Mouse (Mus musculus): ENCODE measurements around the gene Terf2. TPM values are rescaled to one million over a fixed set of nuclear protein-coding genes. Genes with fewer than 3 reads are reported as not detected.

The Terf2 gene
- polyA plus RNA-seq, 1 experiment from 2014 or later = 28.3 TPM

DNA sequence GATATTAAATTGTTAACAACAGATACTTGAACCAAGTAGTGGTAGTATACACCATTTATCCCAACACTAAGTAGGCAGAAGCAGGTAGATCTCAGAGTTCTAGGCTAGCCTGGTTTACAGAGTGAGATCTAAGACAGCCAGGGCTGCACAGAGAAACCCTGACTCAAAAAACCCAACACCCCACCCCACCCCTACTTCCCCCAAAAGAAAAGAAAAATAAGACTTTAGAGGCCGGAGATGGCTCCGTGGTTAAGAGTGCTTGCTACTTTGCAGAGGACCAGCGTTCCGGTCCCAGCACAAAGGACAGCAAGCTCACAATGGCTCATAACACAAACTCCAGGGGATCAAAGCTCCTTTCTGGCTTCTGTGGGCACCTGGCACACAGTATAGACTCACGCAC is 10.3 kb downstream of the Terf2 start:
- no peak overlapping the region for H3K4me2 ChIP-seq (ENCODE audit: low read length)
- H3K4me3 ChIP-seq (ENCODE audit: low read depth, low read length) = no peak overlapping the region
- no peaks in the 10 kb centered on the region; the same call in 1 of the 2 replicates for H3K9me3 ChIP-seq (replicated peaks; ENCODE audit: control insufficient read depth, low read length, poor library complexity, severe bottlenecking)
- no peak overlapping the region for H3K27ac ChIP-seq (ENCODE audit: low read length)
- H3K9ac ChIP-seq (ENCODE audit: low read depth, low read length) = no peak overlapping the region
- no peaks in the 10 kb centered on the region for H3K4me1 ChIP-seq (ENCODE audit: control insufficient read depth, insufficient read depth, low read length)
- 99% methylated on average over 5 of the region's 5 CpGs for WGBS
- H3K36me3 ChIP-seq (ENCODE audit: control insufficient read depth, insufficient read depth, low read length) = peaks cover 30% of the 10 kb centered on the region
- no peak for ATAC-seq
- H3K27me3 ChIP-seq (ENCODE audit: control insufficient read depth, insufficient read depth, low read depth, low read length) = no peaks in the 10 kb centered on the region

DNA sequence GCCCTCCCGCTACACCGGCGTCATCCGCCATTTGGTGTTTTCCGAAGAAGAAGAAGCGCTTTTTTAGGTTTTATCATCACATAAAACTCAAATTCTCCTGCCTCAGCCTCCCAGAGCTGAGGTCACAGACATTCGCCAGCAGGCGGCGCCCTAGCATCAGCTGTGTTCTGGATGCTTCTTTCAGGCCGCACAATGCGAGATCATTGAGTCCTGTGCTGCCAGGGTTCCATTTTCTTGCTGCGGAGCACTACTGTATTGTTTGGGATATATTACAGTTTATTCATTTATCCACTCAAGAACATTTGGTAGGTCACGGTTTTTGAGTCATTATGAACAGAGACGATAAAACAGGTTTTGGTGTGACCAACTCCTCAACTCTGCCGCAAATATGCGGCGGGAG is 11.0 kb downstream of the Terf2 start:
- Histone ChIP-seq H3K9me3 (replicated peaks; ENCODE audit: control insufficient read depth, low read length, poor library complexity, severe bottlenecking) (no peaks in the 10 kb centered on the region; the same call in 1 of the 2 replicates), H3K4me2 (ENCODE audit: low read length) (no peak overlapping the region), H3K36me3 (ENCODE audit: control insufficient read depth, insufficient read depth, low read length) (peaks cover 34% of the 10 kb centered on the region), H3K27me3 (ENCODE audit: control insufficient read depth, insufficient read depth, low read depth, low read length) (no peaks in the 10 kb centered on the region), H3K4me1 (ENCODE audit: control insufficient read depth, insufficient read depth, low read length) (no peaks in the 10 kb centered on the region), H3K27ac (ENCODE audit: low read length) (no peak overlapping the region), H3K9ac (ENCODE audit: low read depth, low read length) (no peak overlapping the region), H3K4me3 (ENCODE audit: low read depth, low read length) (no peak overlapping the region)
- ATAC-seq = no peak
- 98% methylated on average over 17 of the region's 17 CpGs for WGBS

DNA sequence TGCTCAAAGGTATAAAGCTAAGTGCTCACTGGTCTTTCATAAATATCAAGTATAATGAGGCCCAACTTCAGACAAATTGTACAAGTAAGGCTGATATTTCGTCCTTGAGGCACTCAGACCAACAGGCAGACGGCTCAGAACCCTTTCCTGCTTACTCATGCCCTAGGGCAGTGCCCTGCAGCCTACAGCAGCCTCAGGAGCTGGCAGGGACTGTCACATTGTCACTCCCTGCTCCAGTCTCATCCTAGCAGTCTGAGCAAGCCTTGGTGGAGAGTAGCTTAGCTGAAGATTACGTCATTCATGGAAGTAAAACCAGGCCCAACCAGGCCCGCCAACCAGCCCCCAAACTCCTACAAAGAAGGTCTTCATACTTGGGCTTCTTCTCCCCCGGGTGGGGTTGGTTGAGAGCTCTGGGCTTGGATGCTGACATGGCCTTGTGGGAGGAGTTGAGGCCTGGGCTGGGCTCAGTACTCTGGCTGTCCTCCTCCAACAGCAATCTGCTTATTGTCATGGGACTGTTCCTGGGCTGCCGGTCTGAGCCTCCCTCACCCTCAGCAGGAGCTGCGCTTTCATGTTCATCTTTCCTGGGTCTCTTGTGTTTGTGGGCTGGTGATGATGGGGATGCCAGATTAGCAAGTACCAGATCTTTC is 20.0 kb downstream of the Terf2 start:
- Histone ChIP-seq H3K4me1 (ENCODE audit: control insufficient read depth, insufficient read depth, low read length) (no peaks in the 10 kb centered on the region), H3K9ac (ENCODE audit: low read depth, low read length) (no peak overlapping the region), H3K27ac (ENCODE audit: low read length) (no peak overlapping the region), H3K4me3 (ENCODE audit: low read depth, low read length) (no peak overlapping the region), H3K36me3 (ENCODE audit: control insufficient read depth, insufficient read depth, low read length) (peaks cover 41% of the 10 kb centered on the region), H3K27me3 (ENCODE audit: control insufficient read depth, insufficient read depth, low read depth, low read length) (no peaks in the 10 kb centered on the region), H3K9me3 (replicated peaks; ENCODE audit: control insufficient read depth, low read length, poor library complexity, severe bottlenecking) (no peaks in the 10 kb centered on the region), H3K4me2 (ENCODE audit: low read length) (no peak overlapping the region)
- no peak for ATAC-seq
- 97% methylated on average over 7 of the region's 7 CpGs for WGBS

DNA sequence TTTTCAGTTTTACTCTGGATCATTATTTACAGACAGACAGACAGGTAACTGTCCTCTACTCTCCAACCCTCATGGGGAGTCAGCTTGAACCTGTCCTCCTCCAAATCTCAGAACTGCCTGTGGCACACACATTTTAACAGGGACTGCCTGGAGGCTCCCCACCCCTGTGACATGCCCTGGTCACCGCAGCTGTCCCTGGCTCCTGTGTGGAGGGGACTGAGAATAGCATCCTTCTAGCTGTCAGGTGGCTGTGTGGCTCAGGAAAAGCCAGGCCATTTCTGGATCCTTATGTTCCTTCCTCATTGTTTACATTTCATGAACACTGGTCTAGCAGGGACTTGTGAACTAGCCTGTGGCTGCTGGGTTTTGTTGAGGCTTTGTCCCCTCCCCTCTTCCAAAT is 22.2 kb downstream of the Terf2 start:
- WGBS = 96% methylated on average over 1 of the region's 1 CpGs
- ATAC-seq = no peak
- Histone ChIP-seq H3K9me3 (replicated peaks; ENCODE audit: control insufficient read depth, low read length, poor library complexity, severe bottlenecking) (no peaks in the 10 kb centered on the region), H3K27me3 (ENCODE audit: control insufficient read depth, insufficient read depth, low read depth, low read length) (no peaks in the 10 kb centered on the region), H3K4me2 (ENCODE audit: low read length) (no peak overlapping the region), H3K4me1 (ENCODE audit: control insufficient read depth, insufficient read depth, low read length) (no peaks in the 10 kb centered on the region), H3K9ac (ENCODE audit: low read depth, low read length) (no peak overlapping the region), H3K4me3 (ENCODE audit: low read depth, low read length) (no peak overlapping the region), H3K36me3 (ENCODE audit: control insufficient read depth, insufficient read depth, low read length) (peaks cover 37% of the 10 kb centered on the region), H3K27ac (ENCODE audit: low read length) (no peak overlapping the region)

DNA sequence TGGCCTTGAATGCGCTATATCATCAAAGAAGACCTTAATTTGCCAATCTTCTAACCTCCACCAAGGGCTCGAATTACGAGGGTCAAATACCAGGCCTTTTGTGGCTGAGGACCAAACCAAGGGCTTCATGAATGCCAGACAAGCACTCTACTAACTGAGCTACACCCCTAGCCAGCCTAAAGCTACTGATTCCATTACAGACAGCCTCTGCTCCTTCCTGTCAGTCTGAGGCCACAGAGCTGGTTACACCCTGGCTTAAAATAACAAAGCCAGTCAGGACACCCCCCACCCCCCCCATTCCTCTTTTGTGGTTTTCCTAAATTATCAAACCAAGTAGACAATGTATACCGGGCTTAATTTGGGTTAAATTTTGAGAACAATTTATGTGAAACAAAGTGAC is 22.6 kb downstream of the Terf2 start:
- H3K9me3 ChIP-seq (replicated peaks; ENCODE audit: control insufficient read depth, low read length, poor library complexity, severe bottlenecking) = no peaks in the 10 kb centered on the region
- no peak overlapping the region for H3K9ac ChIP-seq (ENCODE audit: low read depth, low read length)
- no peak overlapping the region for H3K4me2 ChIP-seq (ENCODE audit: low read length)
- 88% methylated on average over 4 of the region's 4 CpGs for WGBS
- H3K36me3 ChIP-seq (ENCODE audit: control insufficient read depth, insufficient read depth, low read length) = peaks cover 37% of the 10 kb centered on the region
- no peak overlapping the region for H3K27ac ChIP-seq (ENCODE audit: low read length)
- no peak for ATAC-seq
- H3K27me3 ChIP-seq (ENCODE audit: control insufficient read depth, insufficient read depth, low read depth, low read length) = no peaks in the 10 kb centered on the region
- H3K4me3 ChIP-seq (ENCODE audit: low read depth, low read length) = no peak overlapping the region
- no peaks in the 10 kb centered on the region for H3K4me1 ChIP-seq (ENCODE audit: control insufficient read depth, insufficient read depth, low read length)

DNA sequence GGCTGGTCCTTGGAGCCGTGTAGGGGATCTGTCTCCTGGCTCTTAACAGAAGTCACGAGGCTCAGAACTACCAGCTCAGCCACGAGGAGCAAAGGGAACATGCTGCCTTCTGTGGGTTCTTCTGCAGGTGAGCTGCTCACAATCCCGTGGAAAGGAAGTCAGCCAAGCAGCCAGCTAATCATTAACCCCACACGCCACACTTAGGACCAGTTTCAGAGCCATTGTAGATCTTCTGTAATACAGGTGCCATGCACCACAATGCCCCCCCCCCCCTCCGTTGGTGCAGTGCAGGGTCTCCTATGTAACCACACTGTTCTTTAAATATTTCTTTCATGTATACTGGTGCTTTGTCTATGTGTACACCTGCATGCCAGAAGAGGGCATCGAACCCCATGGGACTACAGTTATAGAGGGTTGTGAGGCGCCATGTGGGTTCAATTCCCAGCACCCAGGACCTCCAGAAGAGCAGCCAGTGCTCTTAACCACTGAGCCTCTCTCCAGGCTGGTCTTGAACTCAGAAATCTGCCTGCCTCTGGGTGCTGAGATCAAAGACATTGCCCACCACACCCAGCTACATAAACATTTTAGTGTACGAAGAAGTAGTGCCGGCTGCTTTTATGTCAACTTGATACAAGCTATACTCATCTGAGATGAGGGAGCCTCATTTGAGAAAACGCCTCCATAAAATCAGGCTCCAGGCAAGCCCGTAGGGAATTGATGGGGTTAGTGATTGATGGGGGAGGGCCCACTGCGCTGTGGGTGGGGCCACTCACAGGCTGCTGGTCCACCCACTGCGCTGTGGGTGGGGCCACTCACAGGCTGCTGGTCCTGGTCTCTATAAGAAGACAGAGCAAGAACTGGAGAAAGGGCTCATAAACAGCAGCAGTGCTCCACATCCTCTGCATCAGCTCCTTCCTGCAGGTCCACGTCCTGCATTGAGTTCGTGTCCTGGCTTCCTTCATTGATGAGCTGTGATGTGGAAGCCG is 30.5 kb downstream of the Terf2 start, which contains the start of gene Tmed6:
Gene Tmed6 (minus strand): TSS at position 134 of the 986 bp plus-strand sequence.
- Histone ChIP-seq H3K9ac (ENCODE audit: low read depth, low read length) (no peak within 1 kb of the TSS), H3K4me2 (ENCODE audit: low read length) (no peak within 1 kb of the TSS), H3K27ac (ENCODE audit: low read length) (no peak within 1 kb of the TSS), H3K36me3 (ENCODE audit: control insufficient read depth, insufficient read depth, low read length) (0 out of 2 replicates have a peak, but pooled peaks cover 6% of the 10 kb centered on the region), H3K27me3 (ENCODE audit: control insufficient read depth, insufficient read depth, low read depth, low read length) (no peaks in the 10 kb centered on the region), H3K4me3 (ENCODE audit: low read depth, low read length) (no peak within 1 kb of the TSS), H3K9me3 (replicated peaks; ENCODE audit: control insufficient read depth, low read length, poor library complexity, severe bottlenecking) (no peaks in the 10 kb centered on the region), H3K4me1 (ENCODE audit: control insufficient read depth, insufficient read depth, low read length) (no peaks in the 10 kb centered on the region)
- ATAC-seq = no peak
- WGBS = 66% methylated on average over 17 of the region's 17 CpGs

DNA sequence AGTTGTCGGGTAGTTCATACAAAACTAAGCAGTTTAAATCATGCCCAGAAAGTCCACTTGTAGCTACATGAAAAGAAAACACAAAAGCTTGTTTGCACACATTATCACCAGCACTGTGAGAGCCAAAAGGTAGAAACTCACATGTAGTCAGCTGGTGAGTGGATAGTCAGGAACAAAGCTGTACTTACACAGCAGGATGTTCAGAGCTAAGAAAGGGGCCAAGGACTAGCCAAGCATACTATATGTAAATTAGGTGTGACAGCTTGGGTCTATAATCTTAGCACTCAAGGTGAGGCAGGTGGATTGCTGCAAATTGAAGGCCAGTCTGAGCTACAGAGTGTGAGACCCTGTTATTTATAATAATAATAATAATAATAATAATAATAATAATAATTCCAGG is 33.7 kb downstream of the Terf2 start:
- Histone ChIP-seq H3K27ac (ENCODE audit: low read length) (no peak overlapping the region), H3K4me2 (ENCODE audit: low read length) (no peak overlapping the region), H3K36me3 (ENCODE audit: control insufficient read depth, insufficient read depth, low read length) (peaks cover 6% of the 10 kb centered on the region; the same call in 1 of the 2 replicates), H3K4me3 (ENCODE audit: low read depth, low read length) (no peak overlapping the region), H3K9me3 (replicated peaks; ENCODE audit: control insufficient read depth, low read length, poor library complexity, severe bottlenecking) (no peaks in the 10 kb centered on the region), H3K27me3 (ENCODE audit: control insufficient read depth, insufficient read depth, low read depth, low read length) (no peaks in the 10 kb centered on the region), H3K9ac (ENCODE audit: low read depth, low read length) (no peak overlapping the region), H3K4me1 (ENCODE audit: control insufficient read depth, insufficient read depth, low read length) (peaks cover 2% of the 10 kb centered on the region)
- 88% methylated on average over 1 of the region's 1 CpGs for WGBS
- no peak for ATAC-seq

DNA sequence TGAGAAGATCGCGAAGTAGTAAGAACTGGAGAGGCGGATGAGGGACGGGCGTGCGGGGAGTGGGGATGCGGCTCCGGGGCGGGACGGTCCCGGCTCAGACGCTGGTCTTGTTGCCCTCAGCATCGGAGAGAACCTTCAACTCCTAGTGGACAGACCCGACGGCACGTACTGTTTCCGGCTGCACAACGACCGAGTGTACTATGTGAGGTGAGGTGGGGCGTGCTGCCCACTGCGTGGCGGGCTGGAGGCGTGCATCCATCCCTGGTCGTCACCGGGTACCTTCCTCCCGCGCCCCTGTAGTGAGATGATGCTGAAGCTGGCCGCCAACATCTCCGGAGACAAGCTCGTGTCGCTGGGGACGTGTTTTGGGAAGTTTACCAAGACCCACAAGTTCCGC is 39.4 kb downstream of the Terf2 start:
- WGBS = under 1% methylated on average over 33 of the region's 33 CpGs
- peak overlapping the region; percentile 75; the same call in 1 of the 2 replicates for H3K27ac ChIP-seq (ENCODE audit: low read length)
- no peaks in the 10 kb centered on the region for H3K9me3 ChIP-seq (replicated peaks; ENCODE audit: control insufficient read depth, low read length, poor library complexity, severe bottlenecking)

More for the DNA sequence above, 39.4 kb downstream of the Terf2 start:
- peaks cover 28% of the 10 kb centered on the region for H3K36me3 ChIP-seq (ENCODE audit: control insufficient read depth, insufficient read depth, low read length)
- H3K4me2 ChIP-seq (ENCODE audit: low read length) = peak overlapping the region; percentile 97
- peaks cover 17% of the 10 kb centered on the region for H3K4me1 ChIP-seq (ENCODE audit: control insufficient read depth, insufficient read depth, low read length)
- peak overlapping the region; percentile 73 for H3K9ac ChIP-seq (ENCODE audit: low read depth, low read length)
- peak overlapping the region; percentile 96 for H3K4me3 ChIP-seq (ENCODE audit: low read depth, low read length)
- H3K27me3 ChIP-seq (ENCODE audit: control insufficient read depth, insufficient read depth, low read depth, low read length) = no peaks in the 10 kb centered on the region
- peak; percentile 78 for ATAC-seq
